Mouse (Mus musculus) layer of hippocampus, postnatal 14 days (tissue): ENCODE data around the gene Ccdc39. TPM values are rescaled to one million over a fixed set of nuclear protein-coding genes. Genes with fewer than 3 reads are reported as not detected.

Experiments
- DNase-seq, 2 experiments: peaks; one replicate each; pipeline ENCODE4 v3.0.0; 2021 to 2022; ENCODE audit warnings: low spot score in 2 of 2, mixed read lengths in 1 of 2
- total RNA-seq, 2 experiments: library from RNA; stranded (reverse); gene quantifications; 2 replicates each; pipeline ENCODE4 v1.2.3; 2021

The Ccdc39 gene
- total RNA-seq, 2 experiments from 2014 or later, result 26.8 to 32.8 TPM

DNA sequence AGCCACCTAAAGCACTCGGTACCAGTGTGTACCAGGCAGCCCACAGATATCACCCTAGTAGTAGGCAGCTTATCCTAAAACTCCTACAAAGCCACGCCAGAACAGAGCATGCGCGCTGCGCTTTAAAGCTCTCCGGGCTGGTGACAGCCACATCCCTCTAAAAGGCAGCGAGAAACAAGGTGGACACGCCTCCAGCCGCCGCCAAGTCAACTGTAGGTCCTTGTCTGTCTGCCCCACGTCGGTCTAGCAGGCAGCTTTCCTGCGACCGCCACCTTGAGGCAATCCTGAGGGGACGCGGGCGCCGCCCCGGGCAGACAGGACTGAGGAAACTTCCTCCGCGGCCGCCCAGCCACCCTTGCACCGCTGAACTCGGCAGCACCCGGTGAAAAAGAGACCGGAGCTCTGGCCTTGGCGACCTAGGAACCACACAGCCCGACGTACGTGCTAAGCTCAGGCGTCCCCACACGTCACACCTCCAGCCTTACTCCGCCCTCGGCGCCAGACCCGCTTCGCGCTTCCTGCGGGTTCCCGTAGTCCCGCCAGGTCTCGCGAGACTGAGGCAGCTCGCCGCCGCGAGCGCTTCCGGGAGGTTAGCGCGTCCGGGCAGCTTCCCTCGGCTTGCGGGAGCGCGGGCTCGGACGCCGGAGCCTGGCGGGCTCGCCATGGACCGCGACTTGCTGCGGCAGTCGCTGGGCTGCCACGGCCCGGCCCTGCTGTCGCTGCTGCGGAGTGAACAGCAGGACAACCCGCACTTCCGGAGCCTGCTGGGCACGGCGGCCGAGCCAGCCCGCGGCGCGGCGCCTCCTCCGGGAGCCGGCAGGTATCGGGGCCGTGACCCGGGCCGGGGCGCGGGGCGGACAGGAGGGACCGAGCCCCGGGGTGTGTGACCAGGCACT lies 44.2 kb downstream of the Ccdc39 start, which contains the start of gene Ttc14:
Gene Ttc14 (plus strand): TSS at position 216 of the 896 bp plus-strand sequence.
- peak; percentile 97 to 98 for DNase-seq

DNA sequence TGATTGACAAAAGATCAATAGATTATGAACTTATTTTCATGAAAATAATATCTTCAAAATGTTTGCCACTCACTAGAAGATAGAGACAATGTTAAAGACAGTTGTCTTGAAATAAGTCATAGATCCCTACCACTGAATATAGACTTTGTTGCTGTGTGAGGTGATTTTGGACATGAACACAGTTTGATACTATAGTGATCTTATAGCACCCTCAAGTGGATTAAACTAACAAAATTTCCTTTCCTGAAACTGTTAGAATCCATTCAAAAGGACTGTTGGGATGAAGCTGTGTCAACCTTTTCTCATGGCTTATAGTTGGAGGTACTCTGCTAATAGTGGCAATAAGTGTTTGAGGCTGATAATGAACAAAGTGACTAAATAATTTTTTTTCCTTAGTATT lies 53.1 kb downstream of the Ccdc39 start:
- peak in 1 of 2 experiments; percentile 58 for DNase-seq

Other genes starting within 250 kb of the Ccdc39 start
- 10 to 100 TPM; 68.1 to 84.8 TPM for gene Ttc14, start 44.5 kb downstream of the Ccdc39 start, total RNA-seq
- 10 to 100 TPM; 74.0 to 77.7 TPM for gene Fxr1, start 175.6 kb upstream of the Ccdc39 start, total RNA-seq
- gene Dnajc19, start 237.0 kb upstream of the Ccdc39 start, total RNA-seq, result 10 to 100 TPM; 53.4 to 55.5 TPM